Mouse (Mus musculus) v-Abl transformed pro-B cells (cell line): ENCODE data around the gene Fam241b.
"Not testable (repeated sequence)": the region's sequence is repeated elsewhere in the genome, so short reads cannot be mapped to it uniquely, and the experiment has no call there.

ENCODE experiments used
- in situ Hi-C, 2 experiments: fragments of 400-800 bp; cut with MboI; formaldehyde crosslinking; loops; one replicate each; pipeline ENCODE4 v1.15.1; 2025; ENCODE audit not compliant: unreplicated experiment in 2 of 2

Gene Fam241b

DNA sequence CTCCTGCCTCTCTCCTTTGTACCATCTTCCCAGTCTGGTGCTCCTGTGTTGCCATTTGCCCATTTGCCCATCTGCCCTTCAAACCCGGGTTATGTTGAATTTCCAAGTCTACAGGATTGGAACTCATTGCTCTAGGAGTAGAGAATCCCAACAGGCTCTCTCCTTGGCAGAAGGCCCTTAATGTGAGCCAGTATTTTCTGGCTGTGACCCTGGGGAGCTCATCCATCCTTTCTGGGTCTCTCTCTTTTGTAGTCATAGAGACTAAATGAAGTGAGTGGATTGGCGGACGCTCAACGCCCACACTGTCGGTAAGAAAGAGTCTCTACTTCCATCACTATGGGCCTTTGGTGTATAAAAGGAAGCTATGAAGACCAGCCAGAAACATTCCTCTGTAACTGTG lies 56.9 kb downstream of the Fam241b start:
- in situ Hi-C loops: no loop called here

DNA sequence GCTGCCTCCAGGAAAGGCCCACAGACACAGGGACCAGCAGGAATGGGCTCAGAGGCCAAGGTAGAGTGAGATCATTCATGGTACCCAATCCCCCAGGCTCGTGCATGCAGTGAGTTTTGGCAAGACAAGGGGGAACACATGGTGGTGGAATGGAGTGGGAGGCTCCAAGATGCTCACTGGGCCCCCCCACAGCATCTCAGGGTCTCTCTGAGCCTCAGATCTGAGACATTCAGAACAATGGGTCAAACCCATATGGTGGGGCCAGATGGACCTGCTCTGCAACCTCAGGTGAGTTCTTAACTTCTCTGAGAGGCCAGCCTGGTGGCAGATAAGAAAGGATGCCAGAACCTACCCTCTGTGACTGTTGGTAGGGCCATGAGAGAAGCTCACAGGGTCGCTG lies 57.7 kb downstream of the Fam241b start:
- in situ Hi-C loops: no loop called here

DNA sequence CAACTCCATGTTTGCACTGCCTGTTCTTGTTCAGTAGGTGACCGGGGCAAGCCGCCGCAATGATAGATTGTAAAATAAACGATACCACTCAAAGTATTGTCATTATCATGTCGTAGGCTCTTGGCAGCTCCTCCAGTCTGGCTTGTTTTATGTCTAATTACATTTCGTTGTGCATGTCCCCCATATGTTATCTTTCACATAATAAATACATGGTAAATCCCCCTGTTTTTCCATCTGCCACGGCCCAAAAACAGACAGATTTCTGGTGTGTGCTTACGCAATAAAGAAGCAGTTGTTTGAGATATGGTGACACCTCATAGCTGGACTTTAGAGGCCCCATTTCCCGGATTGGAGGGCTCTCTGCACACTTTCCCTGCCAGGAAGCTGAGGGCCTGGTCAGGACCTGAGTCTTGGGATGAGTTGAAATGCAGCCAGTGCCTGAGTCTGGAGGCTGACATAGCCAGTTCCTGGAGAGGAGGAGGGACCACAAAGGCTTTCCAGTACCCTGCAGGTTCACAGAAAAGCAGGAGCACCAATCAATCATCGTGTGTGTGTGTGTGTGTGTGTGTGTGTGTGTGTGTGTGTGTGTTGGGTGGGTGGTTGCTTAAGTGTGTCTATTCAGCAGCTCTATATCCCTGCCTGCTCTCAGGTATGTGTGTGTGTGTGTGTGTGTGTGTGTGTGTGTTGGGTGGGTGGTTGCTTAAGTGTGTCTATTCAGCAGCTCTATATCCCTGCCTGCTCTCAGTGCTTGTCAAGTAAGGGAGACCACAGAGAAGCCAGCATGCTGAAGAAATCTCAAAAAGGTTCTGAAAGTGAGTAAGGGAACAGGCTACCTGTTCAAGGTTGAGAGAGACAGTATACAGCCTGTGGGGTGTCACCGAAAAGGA lies 67.2 kb downstream of the Fam241b start:
- in situ Hi-C loops: no loop called here

DNA sequence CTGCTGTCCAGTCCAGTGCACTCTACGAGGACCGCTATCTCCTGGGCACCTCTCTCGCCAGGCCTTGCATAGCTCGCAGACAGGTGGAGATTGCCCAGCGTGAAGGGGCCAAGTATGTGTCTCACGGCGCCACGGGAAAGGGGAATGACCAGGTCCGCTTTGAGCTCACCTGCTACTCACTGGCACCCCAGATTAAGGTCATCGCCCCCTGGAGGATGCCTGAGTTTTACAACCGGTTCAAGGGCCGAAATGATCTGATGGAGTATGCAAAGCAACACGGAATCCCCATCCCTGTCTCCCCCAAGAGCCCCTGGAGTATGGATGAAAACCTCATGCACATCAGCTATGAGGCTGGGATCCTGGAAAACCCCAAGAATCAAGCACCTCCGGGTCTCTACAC lies 72.4 kb downstream of the Fam241b start:
- in situ Hi-C loops: not testable (repeated sequence)

DNA sequence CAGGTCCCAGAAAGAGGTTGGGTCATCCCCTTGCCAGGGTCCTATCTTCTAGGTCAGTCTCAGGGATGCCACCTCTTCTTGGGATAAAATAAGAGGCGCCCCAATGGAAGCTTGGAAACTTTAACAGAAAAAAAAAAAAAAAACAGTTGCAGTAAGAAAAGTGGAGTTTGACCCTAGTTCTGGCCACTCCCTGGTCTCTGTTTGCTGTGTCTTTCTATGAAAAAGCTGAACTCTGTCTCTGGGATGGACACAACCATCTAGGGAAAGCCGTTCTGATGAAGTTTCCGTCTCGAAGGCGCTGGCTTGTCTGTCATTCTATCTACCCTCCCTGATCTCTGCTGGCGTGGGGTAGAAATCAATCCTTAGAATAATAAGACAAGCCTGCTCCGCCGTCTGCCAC lies 73.1 kb downstream of the Fam241b start:
- in situ Hi-C loops: no loop called here

DNA sequence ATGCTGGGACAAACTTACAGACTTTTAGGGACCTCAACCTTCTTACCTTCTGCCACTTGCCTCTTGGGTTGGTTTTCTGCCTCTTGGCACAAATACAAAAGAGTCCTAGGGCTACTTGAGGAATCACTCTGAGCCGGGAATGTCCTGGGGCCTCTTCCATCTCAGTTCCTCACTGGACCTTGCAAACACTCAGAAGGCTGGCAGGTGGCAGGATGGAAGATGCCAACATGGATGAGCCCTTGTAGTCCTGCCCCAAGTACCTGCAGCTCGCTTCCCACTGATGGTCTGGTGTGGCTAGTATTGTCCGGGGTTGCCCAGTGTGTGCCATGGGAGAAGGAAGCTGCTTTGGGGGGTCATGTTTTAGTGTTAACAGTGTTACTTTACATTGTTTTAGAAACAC lies 73.8 kb downstream of the Fam241b start:
- in situ Hi-C loops: no loop called here

DNA sequence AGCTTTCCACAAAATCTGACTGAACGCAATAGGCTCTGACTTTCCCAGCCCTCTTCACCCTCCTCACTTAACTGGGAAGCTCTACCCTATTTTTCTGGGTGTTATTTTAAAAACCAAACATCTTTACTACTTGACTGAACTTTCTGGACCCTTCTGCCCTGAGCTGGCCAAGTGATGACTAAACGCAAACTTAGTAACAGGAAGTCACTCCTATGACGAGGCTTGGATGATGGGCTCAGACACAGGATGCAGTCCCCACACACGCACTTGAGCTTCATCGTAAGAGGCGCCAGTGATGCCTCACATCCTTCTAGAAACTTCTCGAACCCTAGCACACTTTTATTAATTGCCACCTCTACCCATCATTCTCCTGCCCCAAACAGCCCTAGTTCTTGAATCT lies 74.3 kb downstream of the Fam241b start:
- in situ Hi-C loops: no loop called here

DNA sequence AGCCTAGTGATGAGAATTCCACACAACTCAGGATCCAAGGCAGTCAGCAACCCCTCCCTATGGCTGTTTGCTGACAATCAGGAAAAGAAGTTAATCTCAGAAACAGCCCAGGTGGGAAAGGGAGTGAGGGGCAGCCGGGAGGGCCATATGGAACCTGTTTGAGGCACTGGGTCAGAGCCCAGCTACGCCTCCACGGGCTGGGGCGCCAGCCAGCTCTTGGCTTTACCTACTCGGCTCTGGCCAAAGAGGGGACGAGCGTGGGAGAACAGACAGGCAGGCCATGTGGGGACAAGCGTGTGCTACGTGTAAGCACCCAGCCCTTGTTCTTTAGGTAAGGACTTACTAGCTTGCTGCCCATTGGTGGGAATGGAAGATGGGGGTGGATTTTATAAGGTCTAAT lies 75.2 kb downstream of the Fam241b start:
- in situ Hi-C loops: no loop called here

DNA sequence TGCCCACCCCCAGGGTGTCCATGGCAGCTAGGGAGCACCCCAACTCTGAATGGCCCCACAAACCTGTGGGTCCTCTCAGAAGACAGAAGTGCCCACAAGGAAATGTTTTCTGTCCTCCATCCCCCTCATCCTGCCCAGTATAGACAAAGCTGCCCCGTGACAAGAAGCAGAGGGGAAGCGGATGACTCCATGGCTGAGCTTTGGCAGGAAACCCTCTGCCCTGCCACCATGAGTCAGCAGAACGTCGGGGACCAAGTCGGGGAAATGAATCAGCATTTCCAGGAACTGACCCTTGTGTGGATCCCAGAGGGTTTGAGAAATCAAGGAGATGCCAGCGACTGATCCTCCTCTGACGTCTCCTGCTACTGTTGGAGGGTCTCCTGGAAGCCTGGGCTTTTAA lies 77.5 kb downstream of the Fam241b start:
- in situ Hi-C loops: no loop called here

DNA sequence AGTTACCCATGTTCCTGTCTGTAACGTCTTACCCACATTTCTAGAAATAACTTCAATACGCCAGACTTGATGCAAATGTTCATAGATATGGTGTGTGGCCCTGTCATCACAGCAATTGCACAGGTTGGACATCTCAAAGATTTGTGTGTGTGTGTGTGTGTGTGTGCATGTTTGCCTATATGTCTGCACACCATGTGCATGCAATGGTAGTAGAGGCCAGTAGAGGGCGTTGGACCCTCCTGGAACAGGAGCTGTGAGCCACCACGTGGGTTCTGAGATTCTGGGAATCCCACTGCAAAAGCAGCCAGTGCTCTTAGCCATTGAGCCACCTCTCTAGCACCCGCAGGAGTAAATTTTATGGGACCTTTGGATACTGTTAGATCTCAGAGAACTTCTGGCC lies 80.9 kb downstream of the Fam241b start:
- in situ Hi-C loops: no loop called here

DNA sequence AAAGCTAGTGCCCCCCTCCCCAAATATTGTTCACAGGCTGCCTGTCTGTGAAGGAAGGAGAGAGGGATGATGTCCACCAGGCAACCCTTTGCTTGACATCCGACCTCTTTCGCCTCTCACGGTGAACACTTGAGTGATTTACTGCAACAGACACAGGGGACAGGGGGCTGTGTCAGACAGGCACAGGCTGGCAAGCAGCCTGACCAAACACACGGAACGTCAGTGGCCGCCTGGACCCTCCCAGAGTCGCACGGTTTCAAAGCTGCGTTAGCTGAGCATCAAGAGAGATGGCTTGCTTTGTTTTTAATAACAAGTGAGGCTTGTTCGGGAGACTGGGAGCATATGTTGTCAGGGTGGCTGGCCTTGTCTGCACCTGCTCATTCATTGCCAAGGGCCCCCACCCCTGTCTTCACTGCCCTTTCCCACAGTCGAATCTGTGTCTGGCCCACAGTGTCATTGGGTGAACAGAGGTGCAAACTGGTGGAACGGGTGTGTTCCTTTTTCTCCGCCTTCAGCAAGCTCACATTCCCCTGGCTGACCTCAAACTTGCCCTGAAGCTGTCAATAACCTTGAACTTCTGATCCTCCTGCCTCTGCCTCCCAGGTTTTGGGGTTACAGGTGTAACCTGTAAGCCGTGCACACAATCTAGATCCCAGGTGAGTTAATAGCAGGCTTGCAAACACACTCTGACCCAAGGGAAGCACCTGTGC lies 82.6 kb downstream of the Fam241b start:
- in situ Hi-C loops: no loop called here

DNA sequence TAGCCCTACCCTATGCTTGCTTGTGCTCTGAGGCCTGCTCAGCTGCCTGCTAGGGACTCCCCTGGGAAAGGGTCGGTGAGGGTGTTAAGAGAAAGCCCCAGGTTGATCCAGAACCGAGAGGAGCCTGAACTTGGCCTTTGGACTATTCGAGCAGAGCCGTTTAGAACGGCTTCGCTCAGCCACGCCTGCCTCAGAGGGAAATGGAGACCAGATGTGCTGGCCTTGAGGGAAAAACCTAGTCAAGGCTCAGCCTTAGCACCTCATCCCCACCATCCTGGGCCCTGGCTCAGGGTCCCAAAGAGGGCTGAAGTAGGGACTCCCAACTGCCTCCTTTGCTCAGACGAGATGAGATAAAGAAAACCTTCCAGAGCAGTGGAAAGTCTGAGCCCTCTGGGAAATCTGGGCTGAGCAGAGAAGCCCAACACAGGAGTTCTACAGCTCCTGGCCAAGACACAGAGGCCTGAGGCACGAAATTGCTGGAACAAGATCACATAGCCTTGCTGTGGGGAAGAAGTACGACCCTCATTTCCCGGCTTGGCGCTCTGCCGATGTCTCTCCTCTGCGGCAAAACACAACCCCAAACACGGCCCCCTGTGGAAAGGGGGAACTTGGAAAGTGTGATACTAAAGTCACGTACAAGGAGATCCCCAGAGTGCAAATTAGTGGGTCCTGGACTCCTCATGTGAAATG lies 83.4 kb downstream of the Fam241b start:
- in situ Hi-C loops: no loop called here

DNA sequence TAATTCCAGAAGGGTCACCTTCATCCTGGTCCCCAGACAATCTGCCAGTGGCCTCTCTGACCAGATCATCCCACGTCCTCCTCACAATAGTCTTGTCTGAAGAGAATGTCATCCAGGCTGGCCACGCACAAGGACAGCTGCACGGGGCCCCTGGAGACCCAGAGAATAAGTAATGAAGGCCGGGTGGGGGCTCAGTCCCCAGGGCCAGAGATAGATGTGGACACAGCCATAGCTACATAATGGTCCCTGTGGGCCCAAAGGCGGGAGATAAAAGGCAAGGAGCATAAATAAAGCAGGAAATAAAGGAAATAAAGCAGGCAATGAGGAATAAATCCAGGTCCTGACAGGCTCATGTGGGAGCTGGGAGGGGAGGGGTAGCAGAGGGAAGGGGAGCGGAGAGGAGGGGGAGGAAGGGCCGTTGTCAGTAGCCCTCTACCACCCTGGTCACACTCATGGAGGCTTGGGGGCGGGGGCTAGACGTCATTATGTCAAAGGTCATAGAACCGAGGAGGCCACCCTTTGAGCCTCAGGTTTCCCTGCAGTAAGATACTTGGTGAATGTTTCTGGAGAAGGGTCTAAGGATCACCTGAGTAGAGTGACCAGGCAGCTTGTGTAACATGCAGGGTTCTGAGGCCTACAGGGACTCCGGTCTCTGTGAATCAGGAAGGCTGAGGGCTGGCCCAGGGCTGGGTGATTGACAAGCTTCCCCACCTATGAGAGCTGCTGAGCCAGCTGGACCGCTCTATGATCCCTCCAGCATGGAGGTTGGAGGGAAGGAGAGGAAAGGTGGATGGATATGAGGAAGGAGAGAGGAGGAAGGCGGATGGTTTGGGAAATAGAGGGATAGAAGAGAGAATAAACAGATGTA lies 85.0 kb downstream of the Fam241b start:
- in situ Hi-C loops: no loop called here
